8 mouse cellular contexts compared by ENCODE assay signal in the genomic region with DNA sequence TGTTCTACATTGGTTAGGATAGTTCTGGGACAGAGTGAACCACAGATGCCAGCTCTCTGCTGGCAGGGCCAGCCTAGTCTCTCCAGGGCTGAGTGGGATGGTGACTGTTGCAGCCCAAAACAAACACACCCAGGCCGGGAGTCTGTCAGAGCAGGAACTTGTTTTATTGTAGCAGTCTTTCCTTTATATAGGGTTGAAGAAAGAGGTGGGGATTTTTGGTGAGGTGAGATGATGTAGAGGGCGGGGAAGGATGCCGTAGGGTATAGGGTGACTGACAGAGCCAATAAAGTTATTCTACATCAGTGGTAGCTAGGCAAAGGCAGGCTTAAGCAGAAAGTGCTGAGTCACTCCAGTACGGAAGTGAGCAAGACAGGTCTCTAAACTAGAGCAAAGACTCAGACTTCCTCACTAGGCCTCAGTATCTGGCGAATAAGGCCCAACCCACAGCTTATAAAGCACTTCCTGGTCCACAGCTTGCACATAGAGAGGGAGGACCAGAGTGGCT.
DNase-seq lines count a peak whose midpoint lies in the region; ATAC-seq and TF ChIP-seq lines count a peak whose summit lies in the region.

No protein-coding gene starts in this region.

- no peak for DNase-seq in heart, embryonic 10.5 days (ENCODE audit: low spot score)
- DNase-seq in heart, postnatal 4 days, result no peak
- no peak for DNase-seq in ES-E14 (ENCODE audit: low read depth, low spot score)
- DNase-seq in thymus, postnatal 25 days, result peak; percentile 17
- DNase-seq in B cell, adult 2 months, result no peak
- DNase-seq in cerebellum, adult 11-12 months, result no peak

- 84% methylated on average over 5 of the region's 5 CpGs for WGBS in heart, embryonic 10.5 days
- WGBS in liver, embryonic 16.5 days (ENCODE audit: insufficient replicate concordance), result 34% methylated on average over 5 of the region's 5 CpGs

- peaks cover 11% of the 10 kb centered on the region for H3K4me1 ChIP-seq in heart, embryonic 10.5 days
- H3K4me1 ChIP-seq in ES-E14 (ENCODE audit: control insufficient read depth in 2 of 2, insufficient read depth in 2 of 2, low read length in 2 of 2, poor library complexity in 1 of 2), result peaks cover 0 to 4% of the 10 kb centered on the region in 2 experiments; a peak in 2 of 4 replicates
- peaks cover 8% of the 10 kb centered on the region for H3K4me1 ChIP-seq in liver, embryonic 16.5 days (ENCODE audit: control insufficient read depth, low read depth, low read length)

- H3K4me3 ChIP-seq in heart, embryonic 10.5 days, result no peak overlapping the region
- no peak overlapping the region for H3K4me3 ChIP-seq in ES-E14 (ENCODE audit: insufficient read depth in 1 of 2, low read depth in 1 of 2, low read length in 2 of 2, poor library complexity in 1 of 2, severe bottlenecking in 1 of 2)
- no peak overlapping the region for H3K4me3 ChIP-seq in liver, embryonic 16.5 days (ENCODE audit: low read depth, low read length)

- no peak overlapping the region for H3K4me2 ChIP-seq in liver, embryonic 16.5 days (ENCODE audit: low read depth, low read length)

- in situ Hi-C loops in ES-E14 (cut with MboI; ENCODE audit: low sequenced_read_pairs in 2 of 2, unreplicated experiment in 2 of 2), result no loop called here

- H3K9ac ChIP-seq in ES-E14 (ENCODE audit: insufficient read depth, low read depth, low read length, poor library complexity, severe bottlenecking), result no peak overlapping the region
- H3K9ac ChIP-seq in liver, embryonic 16.5 days (ENCODE audit: low read depth, low read length), result peak overlapping the region; percentile 28; the same call in 1 of the 2 replicates

- no peaks in the 10 kb centered on the region for H3K27me3 ChIP-seq in heart, embryonic 10.5 days (ENCODE audit: insufficient read depth, poor library complexity, severe bottlenecking)
- H3K27me3 ChIP-seq in liver, embryonic 16.5 days (ENCODE audit: control insufficient read depth, insufficient read depth, low read depth, low read length), result no peaks in the 10 kb centered on the region

- H3K36me3 ChIP-seq in heart, embryonic 10.5 days, result peaks cover 23% of the 10 kb centered on the region
- peaks cover 6% of the 10 kb centered on the region; the same call in 1 of the 2 replicates for H3K36me3 ChIP-seq in ES-E14 (ENCODE audit: control insufficient read depth, insufficient read depth, low read length, poor library complexity, severe bottlenecking)
- H3K36me3 ChIP-seq in liver, embryonic 16.5 days (ENCODE audit: control insufficient read depth, insufficient read depth), result no peaks in the 10 kb centered on the region

- H3K9me3 ChIP-seq in heart, embryonic 10.5 days, result 0 out of 2 replicates have a peak, but pooled peaks cover 3% of the 10 kb centered on the region
- H3K9me3 ChIP-seq in ES-E14 (ENCODE audit: control insufficient read depth, insufficient read depth, low read depth, low read length), result no peaks in the 10 kb centered on the region
- no peaks in the 10 kb centered on the region for H3K9me3 ChIP-seq in liver, embryonic 16.5 days (replicated peaks; ENCODE audit: control insufficient read depth, low read length)

- peak; percentile 79 for ATAC-seq in granulocyte monocyte progenitor cell, adult 5-6 weeks (replicated peaks; ENCODE audit: poor library complexity, severe bottlenecking)
- peak; percentile 76 for ATAC-seq in liver, embryonic 16.5 days (ENCODE audit: low read depth)

- 0 out of 2 replicates have a peak overlapping the region, but pooled peaks have one; percentile 56 for H3K27ac ChIP-seq in heart, embryonic 10.5 days
- H3K27ac ChIP-seq in ES-E14 (ENCODE audit: insufficient read depth, low read depth, low read length, poor library complexity, severe bottlenecking), result 0 out of 2 replicates have a peak overlapping the region, but pooled peaks have one; percentile 39
- peak overlapping the region; percentile 51; the same call in 1 of the 2 replicates for H3K27ac ChIP-seq in liver, embryonic 16.5 days (ENCODE audit: low read length)

TF ChIP-seq in ES-E14, 5 proteins besides CTCF, POLR2A, EP300 and RAD21:
- no peak for TF ChIP-seq ZNF384 (IDR thresholded peaks at IDR 0.05; ENCODE audit: low read depth, low read length)
- TF ChIP-seq CHD2 (IDR thresholded peaks at IDR 0.05; ENCODE audit: low read depth, low read length), result no peak
- TF ChIP-seq MAFK (IDR thresholded peaks at IDR 0.05; ENCODE audit: insufficient read depth, low read depth, low read length), result peak; percentile 94
